Mouse (Mus musculus) E14TG2a.4 (cell line): ENCODE measurements around the gene Grxcr1.

Source experiments
- H3K27me3 ChIP-seq: 2 replicates; pipeline ENCODE4 v1.6.1; 2014; ENCODE audit warnings: low read length, control low read depth; ENCODE audit not compliant: insufficient read depth
- H3K36me3 ChIP-seq: 2 replicates; pipeline ENCODE4 v1.6.1; 2014; ENCODE audit warnings: low read length, control low read depth; ENCODE audit not compliant: insufficient read depth
- H3K4me1 ChIP-seq: replicated peaks from 2 replicates; pipeline ENCODE4 v1.6.1; 2014; ENCODE audit warnings: low read depth, low read length, control low read depth
- H3K4me3 ChIP-seq: replicated peaks from 2 replicates; pipeline ENCODE4 v1.5.1; 2014; ENCODE audit warnings: mild to moderate bottlenecking, low read length
- H3K9me3 ChIP-seq: 2 replicates; pipeline ENCODE4 v1.6.1; 2014; ENCODE audit warnings: low read length, control low read depth
- CTCF ChIP-seq: conservative IDR thresholded peaks from 2 replicates; pipeline ENCODE4 v1.5.1; 2014; ENCODE audit warnings: low read length
- NANOG ChIP-seq: IDR thresholded peaks from 2 replicates; pipeline ENCODE4 v1.6.1; 2014; ENCODE audit warnings: borderline replicate concordance, low read length, mixed read lengths
- POU5F1 ChIP-seq: IDR thresholded peaks from 2 replicates; pipeline ENCODE4 v1.6.1; 2014; ENCODE audit warnings: low read length, borderline replicate concordance

Gene Grxcr1

GRCm38 (mm10) chr5:68057574-68057973, 25.9 kb downstream of the Grxcr1 start:
- no peaks in the 10 kb centered on the region for H3K4me1 ChIP-seq
- TF ChIP-seq CTCF (no peak), POU5F1 (no peak), NANOG (no peak)
- H3K36me3 ChIP-seq = no peaks in the 10 kb centered on the region
- no peaks in the 10 kb centered on the region for H3K9me3 ChIP-seq
- H3K4me3 ChIP-seq = no peak overlapping the region
- no peaks in the 10 kb centered on the region for H3K27me3 ChIP-seq

- Histone ChIP-seq H3K27me3 (no peaks in the 10 kb centered on the region), H3K36me3 (no peaks in the 10 kb centered on the region), H3K9me3 (no peaks in the 10 kb centered on the region), H3K4me3 (no peak overlapping the region), H3K4me1 (no peaks in the 10 kb centered on the region)
- TF ChIP-seq NANOG (no peak), POU5F1 (no peak), CTCF (no peak)
These were observed 37.1 kb downstream of the Grxcr1 start for GRCm38 (mm10) chr5:68068694-68069093.

- Histone ChIP-seq H3K9me3 (no peaks in the 10 kb centered on the region), H3K27me3 (no peaks in the 10 kb centered on the region), H3K4me3 (no peak overlapping the region), H3K4me1 (no peaks in the 10 kb centered on the region), H3K36me3 (no peaks in the 10 kb centered on the region)
- TF ChIP-seq CTCF (no peak), NANOG (no peak), POU5F1 (no peak)
These were observed 38.7 kb downstream of the Grxcr1 start for GRCm38 (mm10) chr5:68070308-68070707.

- H3K27me3 ChIP-seq = no peaks in the 10 kb centered on the region
- H3K4me1 ChIP-seq = no peaks in the 10 kb centered on the region
- H3K36me3 ChIP-seq = no peaks in the 10 kb centered on the region
- no peaks in the 10 kb centered on the region for H3K9me3 ChIP-seq
- TF ChIP-seq CTCF (no peak), POU5F1 (no peak), NANOG (no peak)
- H3K4me3 ChIP-seq = no peak overlapping the region
These were observed 40.2 kb downstream of the Grxcr1 start for GRCm38 (mm10) chr5:68071857-68072256.

GRCm38 (mm10) chr5:68086535-68087098, 55.0 kb downstream of the Grxcr1 start:
- Histone ChIP-seq H3K4me1 (no peaks in the 10 kb centered on the region), H3K4me3 (no peak overlapping the region), H3K9me3 (no peaks in the 10 kb centered on the region), H3K36me3 (no peaks in the 10 kb centered on the region), H3K27me3 (no peaks in the 10 kb centered on the region)
- no peak for TF ChIP-seq POU5F1
- no peak for TF ChIP-seq CTCF
- no peak for TF ChIP-seq NANOG

GRCm38 (mm10) chr5:68087174-68087573, 55.5 kb downstream of the Grxcr1 start:
- TF ChIP-seq NANOG (no peak), CTCF (no peak), POU5F1 (no peak)
- Histone ChIP-seq H3K9me3 (no peaks in the 10 kb centered on the region), H3K36me3 (no peaks in the 10 kb centered on the region), H3K4me1 (no peaks in the 10 kb centered on the region), H3K4me3 (no peak overlapping the region), H3K27me3 (no peaks in the 10 kb centered on the region)

- TF ChIP-seq POU5F1 (no peak), NANOG (no peak), CTCF (no peak)
- H3K27me3 ChIP-seq = no peaks in the 10 kb centered on the region
- no peaks in the 10 kb centered on the region for H3K9me3 ChIP-seq
- H3K4me3 ChIP-seq = no peak overlapping the region
- H3K4me1 ChIP-seq = no peaks in the 10 kb centered on the region
- H3K36me3 ChIP-seq = no peaks in the 10 kb centered on the region
These were observed 61.5 kb downstream of the Grxcr1 start for GRCm38 (mm10) chr5:68093085-68093484.

GRCm38 (mm10) chr5:68097665-68098624, 66.3 kb downstream of the Grxcr1 start:
- no peak for TF ChIP-seq NANOG
- TF ChIP-seq CTCF = no peak
- TF ChIP-seq POU5F1 = no peak
- Histone ChIP-seq H3K4me3 (no peak overlapping the region), H3K9me3 (no peaks in the 10 kb centered on the region), H3K4me1 (no peaks in the 10 kb centered on the region), H3K27me3 (no peaks in the 10 kb centered on the region), H3K36me3 (no peaks in the 10 kb centered on the region)
